Mouse (Mus musculus): ENCODE results near the gene Slamf1.

Slamf1 gene

GRCm38 (mm10) chr1:171766898-171767297 lies at the start of gene Slamf1:
TSS of gene Slamf1 (plus strand) at chr1:171767127.
- no peak for DNase-seq

- no peak for DNase-seq
These were observed 35.7 kb upstream of the Slamf1 start for GRCm38 (mm10) chr1:171731195-171731594.

GRCm38 (mm10) chr1:171734898-171735297 lies 32.0 kb upstream of the Slamf1 start:
- DNase-seq, result no peak

GRCm38 (mm10) chr1:171748127-171748969 lies 18.6 kb upstream of the Slamf1 start:
- no peak for DNase-seq

- no peak for DNase-seq
These were observed 5.0 kb upstream of the Slamf1 start for GRCm38 (mm10) chr1:171761853-171762448.

- DNase-seq, result no peak
These were observed 4.1 kb downstream of the Slamf1 start for GRCm38 (mm10) chr1:171770996-171771395.

GRCm38 (mm10) chr1:171772121-171772735 lies 5.3 kb downstream of the Slamf1 start:
- DNase-seq, result no peak

- no peak for DNase-seq
These were observed 6.5 kb downstream of the Slamf1 start for GRCm38 (mm10) chr1:171773232-171773989.

GRCm38 (mm10) chr1:171774266-171774665 lies 7.3 kb downstream of the Slamf1 start:
- DNase-seq, result no peak

GRCm38 (mm10) chr1:171774678-171775077 lies 7.8 kb downstream of the Slamf1 start:
- no peak for DNase-seq

GRCm38 (mm10) chr1:171775781-171776180 lies 8.9 kb downstream of the Slamf1 start:
- no peak for DNase-seq

GRCm38 (mm10) chr1:171777026-171777425 lies 10.1 kb downstream of the Slamf1 start:
- DNase-seq, result no peak

- DNase-seq, result no peak
These were observed 15.5 kb downstream of the Slamf1 start for GRCm38 (mm10) chr1:171782287-171782915.

GRCm38 (mm10) chr1:171785871-171786270 lies 18.9 kb downstream of the Slamf1 start:
- DNase-seq, result no peak

- DNase-seq, result no peak
These were observed 20.5 kb downstream of the Slamf1 start for GRCm38 (mm10) chr1:171787281-171788015.

- no peak for DNase-seq
These were observed 21.7 kb downstream of the Slamf1 start for GRCm38 (mm10) chr1:171788461-171789283.

- no peak for DNase-seq
These were observed 22.5 kb downstream of the Slamf1 start for GRCm38 (mm10) chr1:171789407-171789806.

- DNase-seq, result no peak
These were observed 24.6 kb downstream of the Slamf1 start for GRCm38 (mm10) chr1:171791491-171791890.

- DNase-seq, result no peak
These were observed 29.3 kb downstream of the Slamf1 start for GRCm38 (mm10) chr1:171796185-171796584.

- no peak for DNase-seq
These were observed 30.9 kb downstream of the Slamf1 start for GRCm38 (mm10) chr1:171797840-171798239.

GRCm38 (mm10) chr1:171799648-171800047 lies 32.7 kb downstream of the Slamf1 start:
- no peak for DNase-seq

Data from retina, postnatal 1 day (tissue).